Mouse (Mus musculus) liver, embryonic 14.5 days (tissue): ENCODE results near the gene Il10.

ENCODE experiments used
- CTCF ChIP-seq: IDR thresholded peaks from 2 replicates; pipeline ENCODE4 v1.5.1; 2016; ENCODE audit warnings: antibody characterized with exemption, low read depth, control low read depth
- EP300 ChIP-seq: IDR thresholded peaks from 2 replicates; pipeline ENCODE4 v1.6.1; 2016; ENCODE audit warnings: antibody characterized with exemption, low read depth

DNA sequence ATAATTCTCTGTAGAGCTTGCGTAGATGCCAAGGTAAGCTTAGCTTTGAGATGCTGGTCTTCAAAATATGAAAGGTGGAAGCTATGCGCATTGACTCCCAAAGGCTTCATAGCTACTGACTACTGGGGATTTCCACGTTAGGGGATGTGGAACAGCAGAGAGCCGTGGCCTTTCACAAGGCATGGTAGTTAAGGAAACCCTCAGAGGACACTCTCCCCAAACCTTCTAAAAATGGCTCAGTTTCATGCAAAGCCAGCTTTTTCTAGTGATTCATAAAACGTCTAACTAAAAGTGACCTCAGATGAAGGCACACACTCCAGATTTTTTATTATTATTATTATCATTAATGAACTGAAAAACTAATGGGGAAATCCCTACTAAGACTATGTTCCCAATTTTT is 30.4 kb downstream of the Il10 start:
- TF ChIP-seq CTCF (no peak), EP300 (no peak)
